Mouse (Mus musculus): Measurements from ENCODE around the gene Taar5. TPM values are rescaled to one million over a fixed set of nuclear protein-coding genes. Genes with fewer than 3 reads are reported as not detected.

The Taar5 gene
- total RNA-seq (2021), result not detected

- intact Hi-C loops (cut with DNase I), result loop anchor here (10.0 kb wide), 1 partner anchor 144 kb away; no protein-coding TSS in a partner anchor
- DNase-seq (ENCODE audit: low spot score in 2 of 2), result no peak
Measured at GRCm38 (mm10) chr10:23970656-23971165, at the start of gene Taar5. TSS of gene Taar5 (plus strand) at chr10:23970706.

GRCm38 (mm10) chr10:23922468-23922867 is 48.0 kb upstream of the Taar5 start:
- DNase-seq (ENCODE audit: low spot score in 2 of 2), result no peak
- intact Hi-C loops (cut with DNase I), result no loop called here

- intact Hi-C loops (cut with DNase I), result no loop called here
- DNase-seq (ENCODE audit: low spot score in 2 of 2), result no peak
Measured at GRCm38 (mm10) chr10:23923941-23924340, 46.6 kb upstream of the Taar5 start.

- no peak for DNase-seq (ENCODE audit: low spot score in 2 of 2)
- intact Hi-C loops (cut with DNase I), result no loop called here
Measured at GRCm38 (mm10) chr10:23937613-23938012, 32.9 kb upstream of the Taar5 start.

GRCm38 (mm10) chr10:23938312-23938711 is 32.2 kb upstream of the Taar5 start, which contains the start of gene Taar2:
TSS of gene Taar2 (plus strand) at chr10:23938572.
- no peak for DNase-seq (ENCODE audit: low spot score in 2 of 2)
- intact Hi-C loops (cut with DNase I), result no loop called here

- DNase-seq (ENCODE audit: low spot score in 2 of 2), result no peak
- intact Hi-C loops (cut with DNase I), result no loop called here
Measured at GRCm38 (mm10) chr10:23942465-23942864, 28.0 kb upstream of the Taar5 start.

GRCm38 (mm10) chr10:23948026-23948425 is 22.5 kb upstream of the Taar5 start:
- no peak for DNase-seq (ENCODE audit: low spot score in 2 of 2)
- intact Hi-C loops (cut with DNase I), result no loop called here

- intact Hi-C loops (cut with DNase I), result no loop called here
- DNase-seq (ENCODE audit: low spot score in 2 of 2), result peak in 1 of 2 experiments; percentile 21
Measured at GRCm38 (mm10) chr10:23949508-23950005, 20.9 kb upstream of the Taar5 start, which contains the start of gene Taar3. TSS of gene Taar3 (plus strand) at chr10:23949558.

GRCm38 (mm10) chr10:23951714-23952113 is 18.8 kb upstream of the Taar5 start:
- no peak for DNase-seq (ENCODE audit: low spot score in 2 of 2)
- intact Hi-C loops (cut with DNase I), result no loop called here

GRCm38 (mm10) chr10:23959071-23959470 is 11.4 kb upstream of the Taar5 start:
- intact Hi-C loops (cut with DNase I), result no loop called here
- DNase-seq (ENCODE audit: low spot score in 2 of 2), result no peak

- intact Hi-C loops (cut with DNase I), result no loop called here
- no peak for DNase-seq (ENCODE audit: low spot score in 2 of 2)
Measured at GRCm38 (mm10) chr10:23960444-23960915, 10.0 kb upstream of the Taar5 start, which contains the start of gene Taar4. TSS of gene Taar4 (plus strand) at chr10:23960494.

- DNase-seq (ENCODE audit: low spot score in 2 of 2), result no peak
- intact Hi-C loops (cut with DNase I), result no loop called here
Measured at GRCm38 (mm10) chr10:23963444-23963843, 7.1 kb upstream of the Taar5 start.

GRCm38 (mm10) chr10:23964921-23965610 is 5.4 kb upstream of the Taar5 start:
- intact Hi-C loops (cut with DNase I), result no loop called here
- no peak for DNase-seq (ENCODE audit: low spot score in 2 of 2)

- intact Hi-C loops (cut with DNase I), result loop anchor here (10.0 kb wide), 1 partner anchor 144 kb away; no protein-coding TSS in a partner anchor
Measured at GRCm38 (mm10) chr10:23971256-23971655, 750 bp downstream of the Taar5 start.

GRCm38 (mm10) chr10:23977958-23978357 is 7.5 kb downstream of the Taar5 start:
- DNase-seq (ENCODE audit: low spot score in 2 of 2), result no peak
- intact Hi-C loops (cut with DNase I), result loop anchor here (2.0 to 10.0 kb wide), 4 partner anchors 103 to 161 kb away; no protein-coding TSS in a partner anchor

More at GRCm38 (mm10) chr10:23971256-23971655, 750 bp downstream of the Taar5 start:
- no peak for DNase-seq (ENCODE audit: low spot score in 2 of 2)

GRCm38 (mm10) chr10:23978901-23979705 is 8.6 kb downstream of the Taar5 start:
- DNase-seq (ENCODE audit: low spot score in 2 of 2), result peak; percentile 79 to 81
- intact Hi-C loops (cut with DNase I), result loop anchor here (2.0 to 10.0 kb wide), 4 partner anchors 102 to 162 kb away; no protein-coding TSS in a partner anchor

- intact Hi-C loops (cut with DNase I), result no loop called here
- DNase-seq (ENCODE audit: low spot score in 2 of 2), result no peak
Measured at GRCm38 (mm10) chr10:23985546-23985945, 15.0 kb downstream of the Taar5 start, which contains the start of gene Taar6. TSS of gene Taar6 (minus strand) at chr10:23985646.

- no peak for DNase-seq (ENCODE audit: low spot score in 2 of 2)
- intact Hi-C loops (cut with DNase I), result no loop called here
Measured at GRCm38 (mm10) chr10:23986419-23986818, 15.9 kb downstream of the Taar5 start.

GRCm38 (mm10) chr10:23993381-23993780 is 22.9 kb downstream of the Taar5 start, which contains the start of gene Taar7a:
TSS of gene Taar7a (minus strand) at chr10:23993481.
- no peak for DNase-seq (ENCODE audit: low spot score in 2 of 2)

GRCm38 (mm10) chr10:23999639-24000038 is 29.1 kb downstream of the Taar5 start, which contains the start of gene Taar7b:
TSS of gene Taar7b (plus strand) at chr10:23999939.
- no peak for DNase-seq (ENCODE audit: low spot score in 2 of 2)

More at GRCm38 (mm10) chr10:23993381-23993780, 22.9 kb downstream of the Taar5 start, which contains the start of gene Taar7a:
- intact Hi-C loops (cut with DNase I), result no loop called here

More at GRCm38 (mm10) chr10:23999639-24000038, 29.1 kb downstream of the Taar5 start, which contains the start of gene Taar7b:
- intact Hi-C loops (cut with DNase I), result no loop called here

Measured in left cerebral cortex, postnatal 25 days (tissue).